Mouse (Mus musculus) lung, embryonic 16.5 days (tissue): ENCODE measurements around the gene Cnst. TPM values are rescaled to one million over a fixed set of nuclear protein-coding genes. Genes with fewer than 3 reads are reported as not detected.
A peak's percentile ranks its signal among the peaks of the same experiment; 100 is the strongest.

Source experiments
- ATAC-seq: fragments of 200-750 bp; cut with Nextera tagmentation; 2 replicates; pipeline ENCODE4 v1.8.0; 2017; ENCODE audit warnings: low read depth, mild to moderate bottlenecking, moderate library complexity
- H3K27ac ChIP-seq: fragments of 300-500 bp; sonication (generic); 2 replicates; pipeline ENCODE4 v1.5.1; 2014; ENCODE audit warnings: mild to moderate bottlenecking, control low read depth, low read length
- H3K27me3 ChIP-seq: fragments of 300-500 bp; sonication (generic); 2 replicates; pipeline ENCODE4 v1.6.1; 2014; ENCODE audit warnings: low read depth, low read length, mixed read lengths; ENCODE audit not compliant: control insufficient read depth, insufficient read depth
- H3K36me3 ChIP-seq: fragments of 300-500 bp; sonication (generic); 2 replicates; pipeline ENCODE4 v1.6.1; 2014; ENCODE audit warnings: low read length; ENCODE audit not compliant: control insufficient read depth, insufficient read depth
- H3K4me1 ChIP-seq: fragments of 300-500 bp; sonication (generic); replicated peaks from 2 replicates; pipeline ENCODE4 v1.6.1; 2014; ENCODE audit warnings: low read length, mixed read lengths; ENCODE audit not compliant: control insufficient read depth, insufficient read depth
- H3K4me2 ChIP-seq: fragments of 300-500 bp; sonication (generic); 2 replicates; pipeline ENCODE4 v1.6.1; 2014; ENCODE audit warnings: low read depth, low read length, control low read depth
- H3K4me3 ChIP-seq: fragments of 300-500 bp; sonication (generic); 2 replicates; pipeline ENCODE4 v1.5.1; 2014; ENCODE audit warnings: mild to moderate bottlenecking, low read length, control low read depth
- H3K9ac ChIP-seq: fragments of 300-500 bp; sonication (generic); 2 replicates; pipeline ENCODE4 v1.6.1; 2014; ENCODE audit warnings: low read length, control low read depth
- H3K9me3 ChIP-seq: fragments of 300-500 bp; sonication (generic); 2 replicates; pipeline ENCODE4 v1.6.1; 2016; ENCODE audit warnings: low read length; ENCODE audit not compliant: control insufficient read depth
- WGBS: fragments of 180-500 bp; shearing (Covaris S2); extraction: QIAGEN DNeasy Blood & Tissue Kit; methylation state at CpG from one replicate; pipeline ENCODE4 v1.1.7; 2014; 5-methylcytosine and 5-hydroxymethylcytosine counted together
- polyA plus RNA-seq: library from polyadenylated mRNA; unstranded; fragments of >200 nt; fragmentation: Nextera tagmentation; extraction: Ambion mirVana; gene quantifications from 2 replicates; pipeline ENCODE4 v1.2.1, GENCODE M21; 2015

Cnst gene
- polyA plus RNA-seq, 1 experiment from 2014 or later, result 18.0 TPM

GRCm38 (mm10) chr1:179551921-179552320 lies 5.8 kb downstream of the Cnst start:
- peaks cover 23% of the 10 kb centered on the region for H3K4me1 ChIP-seq
- ATAC-seq, result 0 out of 2 replicates have a peak, but pooled peaks have one; percentile 29
- whole genome bisulfite sequencing, result 53% methylated on average over 4 of the region's 4 CpGs

GRCm38 (mm10) chr1:179552751-179553150 lies 6.6 kb downstream of the Cnst start:
- Histone ChIP-seq H3K4me2 (no peak overlapping the region), H3K27ac (peak overlapping the region; percentile 62), H3K36me3 (no peaks in the 10 kb centered on the region), H3K4me3 (no peak overlapping the region), H3K27me3 (no peaks in the 10 kb centered on the region), H3K9ac (no peak overlapping the region), H3K4me1 (peaks cover 17% of the 10 kb centered on the region), H3K9me3 (no peaks in the 10 kb centered on the region)
- ATAC-seq, result peak; percentile 61; the same call in 1 of the 2 replicates
- WGBS, result 33% methylated on average over 7 of the region's 7 CpGs

More at GRCm38 (mm10) chr1:179551921-179552320, 5.8 kb downstream of the Cnst start:
- Histone ChIP-seq H3K4me2 (no peak overlapping the region), H3K27ac (peak overlapping the region; percentile 62), H3K9ac (no peak overlapping the region), H3K9me3 (no peaks in the 10 kb centered on the region), H3K4me3 (no peak overlapping the region), H3K36me3 (no peaks in the 10 kb centered on the region), H3K27me3 (no peaks in the 10 kb centered on the region)

- Histone ChIP-seq H3K27ac (peak overlapping the region; percentile 25; the same call in 1 of the 2 replicates), H3K9ac (no peak overlapping the region), H3K27me3 (no peaks in the 10 kb centered on the region), H3K36me3 (no peaks in the 10 kb centered on the region), H3K4me3 (no peak overlapping the region), H3K9me3 (no peaks in the 10 kb centered on the region), H3K4me2 (no peak overlapping the region), H3K4me1 (peaks cover 11% of the 10 kb centered on the region)
- ATAC-seq, result no peak
- 52% methylated on average over 5 of the region's 5 CpGs for WGBS
Observed at GRCm38 (mm10) chr1:179553197-179553948, 7.2 kb downstream of the Cnst start.

DNA sequence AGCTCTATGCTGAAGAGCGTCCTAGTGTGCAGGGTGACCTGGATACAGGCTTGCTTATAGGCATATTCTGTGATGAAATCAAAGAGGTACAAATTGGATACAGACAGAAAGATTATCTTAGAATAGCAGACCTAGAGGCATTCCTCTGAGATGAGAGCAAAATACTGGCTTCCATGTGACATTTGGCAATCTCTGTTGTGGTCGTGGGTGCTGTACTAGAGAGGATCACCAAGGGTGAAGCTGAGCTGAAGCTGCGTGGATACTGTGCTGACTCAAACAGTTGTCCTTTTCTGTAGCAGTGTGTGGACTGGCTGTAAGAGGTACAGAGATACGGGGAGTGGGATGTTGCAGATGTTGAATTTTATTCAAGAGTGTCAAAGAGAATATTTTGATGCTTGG lies 7.8 kb downstream of the Cnst start:
- H3K27me3 ChIP-seq, result no peaks in the 10 kb centered on the region
- 0 out of 2 replicates have a peak overlapping the region, but pooled peaks have one; percentile 25 for H3K27ac ChIP-seq
- WGBS, result 74% methylated on average over 4 of the region's 4 CpGs
- ATAC-seq, result no peak
- H3K9ac ChIP-seq, result 0 out of 2 replicates have a peak overlapping the region, but pooled peaks have one; percentile 16
- no peak overlapping the region for H3K4me3 ChIP-seq
- H3K4me1 ChIP-seq, result peaks cover 10% of the 10 kb centered on the region
- no peak overlapping the region for H3K4me2 ChIP-seq
- no peaks in the 10 kb centered on the region for H3K36me3 ChIP-seq
- H3K9me3 ChIP-seq, result no peaks in the 10 kb centered on the region

- Histone ChIP-seq H3K36me3 (no peaks in the 10 kb centered on the region), H3K27me3 (no peaks in the 10 kb centered on the region), H3K9me3 (no peaks in the 10 kb centered on the region), H3K4me2 (no peak overlapping the region), H3K27ac (no peak overlapping the region), H3K4me3 (no peak overlapping the region), H3K4me1 (peaks cover 14% of the 10 kb centered on the region), H3K9ac (no peak overlapping the region)
- 72% methylated on average over 3 of the region's 3 CpGs for WGBS
- no peak for ATAC-seq
Observed at GRCm38 (mm10) chr1:179556921-179557320, 10.8 kb downstream of the Cnst start.

DNA sequence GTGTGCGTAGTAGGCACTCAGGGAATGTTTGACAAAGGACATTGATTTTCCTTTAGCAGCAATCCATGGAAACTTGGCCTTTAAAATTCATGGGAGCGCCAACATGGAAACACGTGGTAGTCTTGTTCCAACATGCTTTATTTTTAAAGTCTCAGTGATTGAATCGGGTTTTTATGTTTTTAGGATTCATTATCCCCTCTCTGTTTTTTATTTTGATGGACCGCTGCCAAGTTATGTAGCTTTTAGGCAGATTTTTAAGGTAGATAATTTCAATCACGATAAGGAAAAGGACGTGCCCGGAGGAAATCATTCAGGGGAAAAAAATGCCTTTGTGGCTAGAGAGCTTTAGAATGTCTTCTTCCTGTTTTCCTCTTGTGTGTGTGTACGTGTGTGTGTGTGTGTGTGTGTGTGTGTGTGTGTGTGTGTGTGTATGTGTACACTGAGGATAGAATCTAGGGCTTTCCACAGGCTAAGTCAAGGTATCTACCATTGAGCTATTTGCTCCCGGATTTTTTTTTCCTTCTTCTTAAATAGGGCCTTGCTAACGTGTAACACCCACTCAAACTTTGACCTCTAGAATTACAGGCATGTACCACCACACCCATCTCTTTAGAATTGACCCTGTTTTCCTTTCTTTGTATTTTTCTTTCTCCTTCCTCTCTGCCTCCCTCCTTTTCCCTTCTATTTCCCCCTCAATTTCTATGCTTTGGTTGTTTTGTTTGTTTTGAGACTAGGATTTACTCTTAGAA lies 13.4 kb downstream of the Cnst start:
- H3K4me2 ChIP-seq, result no peak overlapping the region
- no peak overlapping the region for H3K27ac ChIP-seq
- no peak overlapping the region for H3K4me3 ChIP-seq
- no peak for ATAC-seq
- H3K27me3 ChIP-seq, result no peaks in the 10 kb centered on the region
- H3K4me1 ChIP-seq, result peaks cover 4% of the 10 kb centered on the region; the same call in 1 of the 2 replicates
- H3K9ac ChIP-seq, result no peak overlapping the region
- no peaks in the 10 kb centered on the region for H3K9me3 ChIP-seq
- no peaks in the 10 kb centered on the region for H3K36me3 ChIP-seq
- WGBS, result 63% methylated on average over 11 of the region's 11 CpGs

DNA sequence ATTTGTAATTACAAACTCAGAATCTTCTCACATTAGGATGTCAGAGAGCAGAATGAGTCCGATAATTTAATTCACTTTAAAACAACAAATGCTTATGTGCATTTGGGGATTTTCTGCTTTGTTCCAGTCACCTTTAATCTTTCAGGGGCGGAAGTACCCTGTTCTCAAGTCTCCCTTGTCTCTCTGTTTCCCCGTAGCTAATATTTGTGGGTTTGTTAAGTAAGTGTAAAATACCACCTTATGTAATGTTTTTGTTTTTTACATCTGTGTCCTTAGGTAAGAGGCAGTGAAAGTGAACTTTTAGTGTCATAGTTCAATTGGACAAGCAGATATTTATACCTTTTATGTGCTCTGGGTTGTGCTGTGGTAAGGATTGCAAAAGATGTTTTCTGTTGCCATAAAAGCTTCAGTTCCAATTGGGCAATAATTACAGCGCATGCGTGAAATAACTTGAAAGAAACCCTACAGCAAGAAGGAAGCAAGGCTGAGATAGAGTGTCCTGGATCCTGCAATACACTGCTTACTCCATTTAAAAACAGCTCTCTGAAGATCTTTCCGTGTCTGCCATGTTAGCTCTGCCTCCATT lies 14.8 kb downstream of the Cnst start:
- no peak for ATAC-seq
- WGBS, result 87% methylated on average over 6 of the region's 6 CpGs

GRCm38 (mm10) chr1:179563211-179563610 lies 17.0 kb downstream of the Cnst start:
- no peak for ATAC-seq
- Histone ChIP-seq H3K9me3 (no peaks in the 10 kb centered on the region), H3K9ac (no peak overlapping the region), H3K27ac (no peak overlapping the region), H3K4me2 (no peak overlapping the region), H3K36me3 (no peaks in the 10 kb centered on the region), H3K4me3 (no peak overlapping the region), H3K4me1 (peaks cover 11% of the 10 kb centered on the region; the same call in 1 of the 2 replicates), H3K27me3 (no peaks in the 10 kb centered on the region)
- WGBS, result 69% methylated on average over 4 of the region's 4 CpGs

More for the DNA sequence above, 14.8 kb downstream of the Cnst start:
- Histone ChIP-seq H3K27me3 (no peaks in the 10 kb centered on the region), H3K9ac (no peak overlapping the region), H3K27ac (no peak overlapping the region), H3K4me2 (no peak overlapping the region), H3K4me1 (peaks cover 4% of the 10 kb centered on the region; the same call in 1 of the 2 replicates), H3K36me3 (no peaks in the 10 kb centered on the region), H3K4me3 (no peak overlapping the region), H3K9me3 (no peaks in the 10 kb centered on the region)

GRCm38 (mm10) chr1:179563926-179564325 lies 17.8 kb downstream of the Cnst start:
- 68% methylated on average over 5 of the region's 5 CpGs for WGBS
- no peak for ATAC-seq
- Histone ChIP-seq H3K9me3 (no peaks in the 10 kb centered on the region), H3K27me3 (no peaks in the 10 kb centered on the region), H3K27ac (no peak overlapping the region), H3K4me3 (no peak overlapping the region), H3K4me1 (peaks cover 18% of the 10 kb centered on the region; the same call in 1 of the 2 replicates), H3K9ac (no peak overlapping the region), H3K36me3 (no peaks in the 10 kb centered on the region), H3K4me2 (no peak overlapping the region)
